Mouse (Mus musculus): ENCODE results near the gene Ago3. TPM values are rescaled to one million over a fixed set of nuclear protein-coding genes. Genes with fewer than 3 reads are reported as not detected.
A peak's percentile ranks its signal among the peaks of the same experiment; 100 is the strongest.

Gene Ago3
- 7.7 and 13.4 TPM in 2 replicates for polyA plus RNA-seq (2014; fragmentation: Nextera tagmentation; extraction: Ambion mirVana)

GRCm38 (mm10) chr4:126429347-126430079 lies at the start of gene Ago3:
Gene Ago3 (minus strand): TSS chr4:126429556.
- Histone ChIP-seq H3K4me2 (ENCODE audit: low read length) (peak within 1 kb of the TSS; percentile 73), H3K4me3 (ENCODE audit: low read depth, low read length) (peak within 1 kb of the TSS; percentile 94), H3K4me1 (ENCODE audit: control insufficient read depth, insufficient read depth, low read length) (peaks cover 3% of the 10 kb centered on the region; the same call in 1 of the 2 replicates), H3K9ac (ENCODE audit: low read length) (peak within 1 kb of the TSS; percentile 88), H3K27me3 (replicated peaks; ENCODE audit: control insufficient read depth, insufficient read depth, low read length) (no peaks in the 10 kb centered on the region), H3K36me3 (ENCODE audit: control insufficient read depth, insufficient read depth, low read length) (0 out of 2 replicates have a peak, but pooled peaks cover 4% of the 10 kb centered on the region), H3K9me3 (replicated peaks; ENCODE audit: control insufficient read depth, low read length) (no peaks in the 10 kb centered on the region), H3K27ac (ENCODE audit: low read depth, low read length) (peak within 1 kb of the TSS; percentile 87)
- WGBS, result under 1% methylated on average over 62 of the region's 65 CpGs
- peak; percentile 93 for DNase-seq (ENCODE audit: low spot score)
- ATAC-seq, result peak; percentile 96

DNA sequence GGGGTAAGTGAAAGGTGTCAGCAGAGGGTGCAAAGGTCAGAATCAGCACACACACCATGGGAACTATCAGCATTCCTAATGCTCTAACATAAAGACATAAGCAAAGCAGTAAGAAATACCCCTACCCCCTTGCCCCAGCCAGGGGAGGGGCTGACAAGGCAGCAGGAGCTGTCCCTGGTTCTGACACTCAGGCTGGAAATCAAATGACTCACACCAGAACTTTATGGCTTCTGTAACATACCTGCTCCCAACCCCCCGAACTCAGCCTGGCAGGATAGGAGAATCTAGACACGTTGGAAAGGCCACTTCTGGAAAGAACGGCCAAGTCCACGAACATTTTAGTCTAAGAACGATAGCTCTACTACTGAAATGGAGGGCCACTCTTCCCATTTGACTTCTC lies 43.7 kb upstream of the Ago3 start:
- Histone ChIP-seq H3K4me3 (ENCODE audit: low read depth, low read length) (no peak overlapping the region), H3K9ac (ENCODE audit: low read length) (no peak overlapping the region), H3K4me2 (ENCODE audit: low read length) (no peak overlapping the region), H3K4me1 (ENCODE audit: control insufficient read depth, insufficient read depth, low read length) (no peaks in the 10 kb centered on the region), H3K9me3 (replicated peaks; ENCODE audit: control insufficient read depth, low read length) (no peaks in the 10 kb centered on the region), H3K27ac (ENCODE audit: low read depth, low read length) (no peak overlapping the region), H3K36me3 (ENCODE audit: control insufficient read depth, insufficient read depth, low read length) (no peaks in the 10 kb centered on the region), H3K27me3 (replicated peaks; ENCODE audit: control insufficient read depth, insufficient read depth, low read length) (no peaks in the 10 kb centered on the region)
- ATAC-seq (no peak), DNase-seq (ENCODE audit: low spot score) (no peak)
- 50% methylated on average over 5 of the region's 5 CpGs for WGBS

DNA sequence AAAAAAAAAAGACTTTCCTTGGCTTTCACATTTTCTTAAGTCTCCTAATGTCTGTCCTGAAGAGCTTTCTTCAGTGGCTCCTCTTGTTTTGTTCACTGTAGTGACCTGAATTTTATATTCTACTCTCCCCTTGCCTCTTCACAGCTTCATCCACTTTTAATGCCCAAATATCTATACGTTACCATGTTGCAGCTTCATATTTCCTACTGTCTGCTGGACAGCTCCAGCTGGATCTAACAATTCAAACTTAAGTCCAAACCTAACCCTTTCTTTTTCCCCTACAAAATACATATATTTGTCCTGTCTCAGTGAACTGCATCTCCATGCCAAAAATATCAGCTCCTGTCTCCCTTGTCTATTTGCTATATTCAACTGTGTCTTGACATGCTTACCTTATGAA lies 40.0 kb upstream of the Ago3 start:
- ATAC-seq (no peak), DNase-seq (ENCODE audit: low spot score) (no peak)
- H3K9me3 ChIP-seq (replicated peaks; ENCODE audit: control insufficient read depth, low read length), result no peaks in the 10 kb centered on the region
- no peak overlapping the region for H3K4me3 ChIP-seq (ENCODE audit: low read depth, low read length)
- no peak overlapping the region for H3K27ac ChIP-seq (ENCODE audit: low read depth, low read length)
- H3K36me3 ChIP-seq (ENCODE audit: control insufficient read depth, insufficient read depth, low read length), result no peaks in the 10 kb centered on the region
- H3K9ac ChIP-seq (ENCODE audit: low read length), result no peak overlapping the region; the same call in 1 of the 2 replicates
- peaks cover 29% of the 10 kb centered on the region for H3K4me1 ChIP-seq (ENCODE audit: control insufficient read depth, insufficient read depth, low read length)
- H3K27me3 ChIP-seq (replicated peaks; ENCODE audit: control insufficient read depth, insufficient read depth, low read length), result no peaks in the 10 kb centered on the region
- 83% methylated on average over 1 of the region's 1 CpGs for WGBS
- no peak overlapping the region; the same call in 1 of the 2 replicates for H3K4me2 ChIP-seq (ENCODE audit: low read length)

DNA sequence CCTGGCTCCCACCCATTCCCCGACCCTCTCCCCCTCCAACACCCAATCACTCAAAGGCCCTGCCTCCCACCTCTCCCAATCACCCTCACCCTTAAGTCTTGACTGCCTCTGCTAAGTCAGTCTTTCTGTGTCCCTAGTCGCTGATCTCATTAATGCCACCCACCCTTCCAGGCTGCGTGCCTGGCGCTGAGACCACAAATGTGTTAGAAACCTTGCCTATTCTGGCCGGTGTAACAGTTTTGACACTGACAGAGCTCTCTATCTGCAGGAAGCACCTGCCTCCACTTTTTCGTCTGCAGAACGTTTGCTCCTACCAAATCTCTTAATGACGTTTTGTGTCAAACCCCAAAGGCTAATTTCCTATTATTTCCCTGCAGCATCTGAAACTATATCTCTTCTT lies 39.6 kb upstream of the Ago3 start:
- Histone ChIP-seq H3K27me3 (replicated peaks; ENCODE audit: control insufficient read depth, insufficient read depth, low read length) (no peaks in the 10 kb centered on the region), H3K4me1 (ENCODE audit: control insufficient read depth, insufficient read depth, low read length) (peaks cover 33% of the 10 kb centered on the region), H3K4me2 (ENCODE audit: low read length) (peak overlapping the region; percentile 60), H3K36me3 (ENCODE audit: control insufficient read depth, insufficient read depth, low read length) (no peaks in the 10 kb centered on the region), H3K4me3 (ENCODE audit: low read depth, low read length) (peak overlapping the region; percentile 93), H3K27ac (ENCODE audit: low read depth, low read length) (peak overlapping the region; percentile 98), H3K9me3 (replicated peaks; ENCODE audit: control insufficient read depth, low read length) (no peaks in the 10 kb centered on the region), H3K9ac (ENCODE audit: low read length) (peak overlapping the region; percentile 98; the same call in 1 of the 2 replicates)
- 4% methylated on average over 8 of the region's 8 CpGs for WGBS
- ATAC-seq, result no peak
- DNase-seq (ENCODE audit: low spot score), result no peak

- DNase-seq (ENCODE audit: low spot score), result peak; percentile 97
- H3K27me3 ChIP-seq (replicated peaks; ENCODE audit: control insufficient read depth, insufficient read depth, low read length), result no peaks in the 10 kb centered on the region
- peak within 1 kb of the TSS; percentile 60 for H3K4me2 ChIP-seq (ENCODE audit: low read length)
- WGBS, result under 1% methylated on average over 53 of the region's 55 CpGs
- H3K4me1 ChIP-seq (ENCODE audit: control insufficient read depth, insufficient read depth, low read length), result peaks cover 37% of the 10 kb centered on the region
- H3K9ac ChIP-seq (ENCODE audit: low read length), result peak within 1 kb of the TSS; percentile 98
- no peaks in the 10 kb centered on the region for H3K9me3 ChIP-seq (replicated peaks; ENCODE audit: control insufficient read depth, low read length)
- H3K27ac ChIP-seq (ENCODE audit: low read depth, low read length), result peak within 1 kb of the TSS; percentile 98
- H3K4me3 ChIP-seq (ENCODE audit: low read depth, low read length), result peak within 1 kb of the TSS; percentile 93
- peak; percentile 84 for ATAC-seq
- 0 out of 2 replicates have a peak, but pooled peaks cover 4% of the 10 kb centered on the region for H3K36me3 ChIP-seq (ENCODE audit: control insufficient read depth, insufficient read depth, low read length)
Observed at GRCm38 (mm10) chr4:126468285-126468901, 39.0 kb upstream of the Ago3 start, which contains the start of gene Ago1. Gene Ago1 (minus strand): TSS chr4:126468583.

- Histone ChIP-seq H3K36me3 (ENCODE audit: control insufficient read depth, insufficient read depth, low read length) (0 out of 2 replicates have a peak, but pooled peaks cover 5% of the 10 kb centered on the region), H3K4me2 (ENCODE audit: low read length) (peak overlapping the region; percentile 60), H3K4me1 (ENCODE audit: control insufficient read depth, insufficient read depth, low read length) (peaks cover 38% of the 10 kb centered on the region), H3K9ac (ENCODE audit: low read length) (peak overlapping the region; percentile 98), H3K4me3 (ENCODE audit: low read depth, low read length) (peak overlapping the region; percentile 93), H3K27me3 (replicated peaks; ENCODE audit: control insufficient read depth, insufficient read depth, low read length) (no peaks in the 10 kb centered on the region), H3K9me3 (replicated peaks; ENCODE audit: control insufficient read depth, low read length) (no peaks in the 10 kb centered on the region), H3K27ac (ENCODE audit: low read depth, low read length) (peak overlapping the region; percentile 98)
- DNase-seq (ENCODE audit: low spot score) (peak; percentile 87), ATAC-seq (peak; percentile 65)
- WGBS, result 1% methylated on average over 25 of the region's 25 CpGs
Observed at GRCm38 (mm10) chr4:126467721-126468284, 38.4 kb upstream of the Ago3 start.

- no peaks in the 10 kb centered on the region for H3K9me3 ChIP-seq (replicated peaks; ENCODE audit: control insufficient read depth, low read length)
- peak overlapping the region; percentile 93 for H3K4me3 ChIP-seq (ENCODE audit: low read depth, low read length)
- no peaks in the 10 kb centered on the region for H3K27me3 ChIP-seq (replicated peaks; ENCODE audit: control insufficient read depth, insufficient read depth, low read length)
- H3K36me3 ChIP-seq (ENCODE audit: control insufficient read depth, insufficient read depth, low read length), result 0 out of 2 replicates have a peak, but pooled peaks cover 5% of the 10 kb centered on the region
- peak overlapping the region; percentile 98 for H3K27ac ChIP-seq (ENCODE audit: low read depth, low read length)
- peak overlapping the region; percentile 60 for H3K4me2 ChIP-seq (ENCODE audit: low read length)
- peaks cover 38% of the 10 kb centered on the region for H3K4me1 ChIP-seq (ENCODE audit: control insufficient read depth, insufficient read depth, low read length)
- DNase-seq (ENCODE audit: low spot score) (no peak), ATAC-seq (no peak)
- H3K9ac ChIP-seq (ENCODE audit: low read length), result peak overlapping the region; percentile 54
- 9% methylated on average over 8 of the region's 8 CpGs for WGBS
Observed at GRCm38 (mm10) chr4:126466251-126466750, 36.9 kb upstream of the Ago3 start.

GRCm38 (mm10) chr4:126465843-126466242 lies 36.5 kb upstream of the Ago3 start:
- ATAC-seq (peak; percentile 62), DNase-seq (ENCODE audit: low spot score) (peak; percentile 93)
- peak overlapping the region; percentile 98 for H3K27ac ChIP-seq (ENCODE audit: low read depth, low read length)
- no peaks in the 10 kb centered on the region for H3K9me3 ChIP-seq (replicated peaks; ENCODE audit: control insufficient read depth, low read length)
- 2% methylated on average over 8 of the region's 8 CpGs for WGBS
- H3K9ac ChIP-seq (ENCODE audit: low read length), result peak overlapping the region; percentile 54
- peak overlapping the region; percentile 60 for H3K4me2 ChIP-seq (ENCODE audit: low read length)
- peaks cover 38% of the 10 kb centered on the region for H3K4me1 ChIP-seq (ENCODE audit: control insufficient read depth, insufficient read depth, low read length)
- no peaks in the 10 kb centered on the region for H3K27me3 ChIP-seq (replicated peaks; ENCODE audit: control insufficient read depth, insufficient read depth, low read length)
- peak overlapping the region; percentile 93 for H3K4me3 ChIP-seq (ENCODE audit: low read depth, low read length)
- H3K36me3 ChIP-seq (ENCODE audit: control insufficient read depth, insufficient read depth, low read length), result 0 out of 2 replicates have a peak, but pooled peaks cover 5% of the 10 kb centered on the region
